Mouse (Mus musculus) megakaryocyte, embryonic 14.5 days (primary cell): ENCODE data around the gene Fam160b1. TPM values are rescaled to one million over a fixed set of nuclear protein-coding genes. Genes with fewer than 3 reads are reported as not detected.
A peak's percentile ranks its signal among the peaks of the same experiment; 100 is the strongest.

Experiments used
- H3K27me3 ChIP-seq: replicated peaks from 2 replicates; pipeline ENCODE3; 2012; ENCODE audit warnings: inconsistent platforms
- H3K36me3 ChIP-seq: replicated peaks from 2 replicates; pipeline ENCODE3; 2012; ENCODE audit warnings: low read length, inconsistent platforms, mixed read lengths
- H3K4me1 ChIP-seq: 2 replicates; pipeline ENCODE4 v1.6.1; 2012; ENCODE audit warnings: inconsistent platforms
- H3K4me3 ChIP-seq: replicated peaks from 2 replicates; pipeline ENCODE3; 2012; ENCODE audit warnings: moderate library complexity, mild to moderate bottlenecking, inconsistent platforms
- H3K9me3 ChIP-seq: 2 replicates; pipeline ENCODE4 v1.6.1; 2012; ENCODE audit warnings: inconsistent platforms
- FLI1 ChIP-seq: IDR thresholded peaks from 2 replicates; pipeline ENCODE4 v1.6.1; 2012; ENCODE audit warnings: low read length, inconsistent platforms, mixed read lengths
- GATA1 ChIP-seq: IDR thresholded peaks from 3 replicates; pipeline ENCODE4 v1.6.1; 2012; ENCODE audit warnings: mixed read lengths, low read length, inconsistent platforms, borderline replicate concordance
- polyA plus RNA-seq: library from polyadenylated mRNA; stranded (reverse); fragments of >175 nt; gene quantifications from 2 replicates; pipeline ENCODE4 v1.2.3, GENCODE M21; 2012; ENCODE audit warnings: low replicate concordance; ENCODE audit not compliant: insufficient read depth

The Fam160b1 gene
- polyA plus RNA-seq, 1 experiment = 2.9 TPM

DNA sequence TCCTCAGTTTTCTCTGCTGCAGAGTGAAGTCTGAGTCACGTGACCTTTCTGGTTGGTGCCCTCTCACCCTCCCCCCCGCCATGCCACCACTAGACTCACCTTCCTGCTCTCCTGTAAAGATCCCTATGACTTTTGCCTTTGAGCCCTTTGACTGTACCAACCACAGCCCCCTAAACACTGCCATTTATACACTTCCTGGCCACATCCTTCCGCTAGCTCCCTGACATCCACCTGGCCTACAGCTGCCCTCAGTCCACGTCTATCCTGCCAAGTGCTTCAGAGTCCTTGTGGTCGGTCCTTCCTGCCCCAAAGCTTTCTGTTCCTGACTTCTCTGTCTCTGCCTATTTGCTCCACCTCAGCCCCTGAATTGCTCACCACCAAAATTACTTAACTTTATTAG lies 16.6 kb upstream of the Fam160b1 start:
- H3K4me3 ChIP-seq = peak overlapping the region; percentile 81
- H3K4me1 ChIP-seq = peaks cover 51% of the 10 kb centered on the region
- TF ChIP-seq FLI1 (no peak), GATA1 (no peak)
- H3K27me3 ChIP-seq = no peaks in the 10 kb centered on the region
- peaks cover 6% of the 10 kb centered on the region for H3K36me3 ChIP-seq
- H3K9me3 ChIP-seq = peaks cover 16% of the 10 kb centered on the region; the same call in 1 of the 2 replicates

DNA sequence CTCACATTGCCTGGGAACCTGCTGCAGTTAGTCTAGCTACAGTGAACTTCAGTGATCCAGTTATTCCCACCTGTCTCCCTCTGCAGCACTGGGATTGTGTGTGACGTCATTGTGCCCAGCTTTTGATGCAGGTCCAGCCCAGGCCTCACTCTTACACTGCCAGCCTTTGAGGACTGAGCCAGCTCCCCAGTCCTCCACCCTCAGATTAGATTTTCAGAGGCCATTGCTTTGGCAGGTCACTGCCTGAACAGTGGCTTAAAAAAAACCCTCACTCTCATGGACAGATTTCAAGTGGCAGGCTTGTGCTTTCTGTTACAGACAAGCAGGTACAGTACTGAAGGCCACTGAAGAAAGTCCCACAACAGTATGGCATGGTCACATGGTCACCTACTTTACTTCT lies 15.8 kb upstream of the Fam160b1 start:
- Histone ChIP-seq H3K36me3 (peaks cover 6% of the 10 kb centered on the region), H3K9me3 (peaks cover 16% of the 10 kb centered on the region; the same call in 1 of the 2 replicates), H3K4me3 (peak overlapping the region; percentile 38), H3K4me1 (peaks cover 55% of the 10 kb centered on the region), H3K27me3 (no peaks in the 10 kb centered on the region)
- TF ChIP-seq FLI1 (no peak), GATA1 (no peak)

GRCm38 (mm10) chr19:57349096-57349495 lies 11.4 kb upstream of the Fam160b1 start:
- TF ChIP-seq FLI1 = no peak
- TF ChIP-seq GATA1 = peak; percentile 96; the same call in 2 of the 3 replicates
- Histone ChIP-seq H3K9me3 (peaks cover 16% of the 10 kb centered on the region; the same call in 1 of the 2 replicates), H3K4me3 (peak overlapping the region; percentile 5), H3K36me3 (peaks cover 22% of the 10 kb centered on the region), H3K27me3 (no peaks in the 10 kb centered on the region), H3K4me1 (peaks cover 62% of the 10 kb centered on the region)

DNA sequence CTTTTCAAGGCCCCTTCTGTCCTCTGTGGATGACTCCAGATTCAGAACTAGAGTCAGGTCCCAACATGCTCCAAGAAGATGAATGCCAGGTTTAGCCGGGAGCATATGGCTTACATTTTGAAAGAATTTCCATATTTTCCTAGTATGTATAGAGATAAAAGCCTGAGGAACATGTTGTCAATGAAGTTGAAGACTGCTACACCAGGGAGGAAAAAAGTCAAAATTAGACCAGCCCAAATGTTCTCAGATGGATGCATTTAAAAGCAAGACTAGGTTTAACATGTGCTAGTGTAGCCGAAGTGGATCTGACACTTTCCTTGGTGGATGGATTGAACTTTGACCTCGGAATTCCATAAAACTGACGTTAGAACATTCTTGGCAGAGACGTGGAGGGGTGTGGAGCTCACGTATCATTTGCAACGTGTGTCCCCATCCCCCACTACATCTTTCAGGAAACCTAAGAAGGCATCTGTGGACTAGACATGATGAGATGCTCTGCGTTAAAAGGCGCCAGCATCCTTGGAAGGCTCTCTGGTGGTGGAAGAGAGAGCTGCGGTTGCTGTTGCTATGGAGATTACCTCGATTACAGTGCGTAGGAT lies 8.0 kb upstream of the Fam160b1 start:
- Histone ChIP-seq H3K9me3 (peaks cover 3% of the 10 kb centered on the region; the same call in 1 of the 2 replicates), H3K27me3 (no peaks in the 10 kb centered on the region), H3K36me3 (peaks cover 19% of the 10 kb centered on the region), H3K4me3 (no peak overlapping the region), H3K4me1 (peaks cover 81% of the 10 kb centered on the region)
- no peak for TF ChIP-seq FLI1
- no peak for TF ChIP-seq GATA1

GRCm38 (mm10) chr19:57353228-57353627 lies 7.3 kb upstream of the Fam160b1 start:
- TF ChIP-seq GATA1 (no peak), FLI1 (no peak)
- Histone ChIP-seq H3K36me3 (peaks cover 19% of the 10 kb centered on the region), H3K9me3 (no peaks in the 10 kb centered on the region), H3K27me3 (no peaks in the 10 kb centered on the region), H3K4me1 (peaks cover 89% of the 10 kb centered on the region), H3K4me3 (no peak overlapping the region)

GRCm38 (mm10) chr19:57354050-57354449 lies 6.4 kb upstream of the Fam160b1 start:
- H3K9me3 ChIP-seq = no peaks in the 10 kb centered on the region
- H3K4me1 ChIP-seq = peaks cover 90% of the 10 kb centered on the region
- no peak overlapping the region for H3K4me3 ChIP-seq
- no peaks in the 10 kb centered on the region for H3K27me3 ChIP-seq
- TF ChIP-seq FLI1 (no peak), GATA1 (no peak)
- H3K36me3 ChIP-seq = peaks cover 19% of the 10 kb centered on the region

DNA sequence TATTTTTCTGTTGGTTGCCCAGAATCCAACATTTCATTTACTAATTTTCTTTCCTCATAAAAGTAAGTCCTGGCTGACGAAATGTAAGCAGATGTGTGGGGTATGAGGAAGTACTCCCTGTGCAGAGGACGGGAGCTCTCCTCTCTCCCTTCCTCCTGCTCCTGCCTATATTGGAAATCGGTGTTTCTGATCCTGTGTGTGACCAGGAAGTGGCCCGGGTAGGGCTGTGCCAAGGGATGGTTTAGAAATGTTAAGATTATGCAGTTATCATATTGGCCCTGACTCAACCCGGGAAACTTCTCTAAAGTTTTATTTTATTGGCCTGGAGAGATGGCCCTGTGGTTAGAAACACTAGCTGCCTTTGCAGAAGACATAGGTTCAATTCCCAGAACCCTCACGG lies 5.8 kb upstream of the Fam160b1 start:
- Histone ChIP-seq H3K4me1 (peaks cover 91% of the 10 kb centered on the region), H3K36me3 (peaks cover 19% of the 10 kb centered on the region), H3K4me3 (no peak overlapping the region), H3K27me3 (no peaks in the 10 kb centered on the region), H3K9me3 (no peaks in the 10 kb centered on the region)
- TF ChIP-seq GATA1 = no peak

GRCm38 (mm10) chr19:57355451-57356251 lies 4.8 kb upstream of the Fam160b1 start:
- Histone ChIP-seq H3K36me3 (peaks cover 19% of the 10 kb centered on the region), H3K4me1 (peaks cover 83% of the 10 kb centered on the region), H3K27me3 (no peaks in the 10 kb centered on the region), H3K4me3 (peak overlapping the region; percentile 85), H3K9me3 (no peaks in the 10 kb centered on the region)
- no peak for TF ChIP-seq FLI1
- TF ChIP-seq GATA1 = no peak

DNA sequence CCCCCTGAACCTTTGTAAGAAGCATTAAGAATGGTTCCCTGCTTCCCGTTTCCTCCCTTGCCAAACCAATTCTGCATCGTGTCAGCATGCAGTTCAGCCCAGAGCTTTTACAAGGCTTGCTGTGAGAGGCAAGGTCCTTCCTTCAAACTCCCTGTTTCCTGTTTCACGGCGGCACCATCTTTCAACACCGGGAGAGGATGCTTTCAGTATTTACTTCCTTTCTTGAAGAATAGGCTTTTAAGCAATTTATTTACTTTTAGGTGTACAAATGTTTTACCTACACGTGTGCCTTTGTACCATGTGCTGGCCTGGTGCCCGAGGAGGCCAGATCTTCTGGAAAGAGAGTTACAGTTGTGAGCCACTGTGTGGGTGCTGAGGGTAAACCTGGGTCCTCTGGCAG lies 4.2 kb upstream of the Fam160b1 start:
- peak overlapping the region; percentile 85 for H3K4me3 ChIP-seq
- no peaks in the 10 kb centered on the region for H3K9me3 ChIP-seq
- TF ChIP-seq GATA1 (no peak), FLI1 (no peak)
- H3K36me3 ChIP-seq = peaks cover 19% of the 10 kb centered on the region
- H3K27me3 ChIP-seq = no peaks in the 10 kb centered on the region
- H3K4me1 ChIP-seq = peaks cover 79% of the 10 kb centered on the region

DNA sequence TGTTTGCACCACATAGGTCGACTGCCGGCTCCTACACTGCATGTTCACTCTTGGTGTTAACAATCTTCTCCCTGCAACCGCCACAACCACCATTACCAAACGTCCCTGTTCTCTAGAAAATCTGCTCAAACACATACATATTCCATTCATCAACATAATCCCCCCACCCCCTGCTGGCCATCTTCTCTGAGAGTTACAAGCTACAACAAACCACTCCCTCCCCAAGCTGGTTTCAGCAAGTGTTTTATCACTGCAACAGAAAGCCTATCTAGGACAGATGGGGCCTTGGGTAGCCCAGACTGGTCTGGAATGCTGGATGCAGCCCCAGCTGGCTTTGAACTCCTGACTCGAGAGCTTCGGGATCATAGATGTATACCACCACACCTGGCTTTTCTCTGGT lies 3.2 kb upstream of the Fam160b1 start:
- no peak for TF ChIP-seq FLI1
- TF ChIP-seq GATA1 = no peak
- H3K36me3 ChIP-seq = peaks cover 15% of the 10 kb centered on the region
- no peaks in the 10 kb centered on the region for H3K27me3 ChIP-seq
- H3K4me3 ChIP-seq = peak overlapping the region; percentile 99
- peaks cover 73% of the 10 kb centered on the region for H3K4me1 ChIP-seq
- no peaks in the 10 kb centered on the region for H3K9me3 ChIP-seq

DNA sequence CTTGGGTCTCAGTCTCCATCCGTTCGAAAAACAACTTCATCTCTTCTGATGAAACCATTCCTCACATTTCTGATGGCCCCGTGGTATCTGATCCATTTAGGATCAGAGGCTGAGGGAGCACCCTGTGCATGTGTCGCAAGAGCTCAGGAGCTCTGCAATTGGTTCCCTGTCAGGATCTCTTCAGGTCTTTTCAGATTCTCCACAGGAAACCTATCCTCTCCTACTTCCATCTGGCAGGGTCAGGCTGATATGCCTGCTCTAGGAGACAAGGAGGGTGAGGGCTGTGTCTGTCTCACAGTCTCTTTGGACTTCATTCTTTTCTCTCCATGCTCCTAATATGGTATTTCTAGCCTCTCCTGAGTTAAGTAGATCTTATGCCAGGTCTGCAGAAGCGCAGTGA lies 2.7 kb upstream of the Fam160b1 start:
- Histone ChIP-seq H3K4me3 (peak overlapping the region; percentile 99), H3K9me3 (no peaks in the 10 kb centered on the region), H3K4me1 (peaks cover 72% of the 10 kb centered on the region), H3K36me3 (peaks cover 11% of the 10 kb centered on the region), H3K27me3 (no peaks in the 10 kb centered on the region)
- no peak for TF ChIP-seq FLI1
- no peak for TF ChIP-seq GATA1
